Mouse (Mus musculus) MEL (cell line): Measurements from ENCODE around the gene Vill.

Experiments used
- CHD2 ChIP-seq: IDR thresholded peaks from 2 replicates; pipeline ENCODE4 v1.6.1; 2011; ENCODE audit warnings: low read length, improper control_type of control experiment
- CTCF ChIP-seq, 3 experiments: IDR thresholded peaks in 2 of 3; conservative IDR thresholded peaks in 1 of 3; 2 replicates each; pipeline ENCODE4 v1.5.1; 2011 to 2012; ENCODE audit warnings: low read length in 3 of 3, low read depth in 2 of 3, mild to moderate bottlenecking in 2 of 3, improper control_type of control experiment in 1 of 3, inconsistent platforms in 1 of 3, mixed read lengths in 1 of 3, moderate library complexity in 1 of 3; ENCODE audit not compliant: control insufficient read depth in 1 of 3, insufficient read depth in 1 of 3, poor library complexity in 1 of 3, severe bottlenecking in 1 of 3
- JUND ChIP-seq: IDR thresholded peaks from 2 replicates; pipeline ENCODE4 v1.6.1; 2011; ENCODE audit warnings: low read depth, mild to moderate bottlenecking, improper control_type of control experiment, low read length
- MAFK ChIP-seq: IDR thresholded peaks from 2 replicates; pipeline ENCODE4 v1.6.1; 2011; ENCODE audit warnings: low read depth, mild to moderate bottlenecking, low read length, improper control_type of control experiment, borderline replicate concordance
- MAX ChIP-seq: IDR thresholded peaks from 2 replicates; pipeline ENCODE4 v1.6.1; 2011; ENCODE audit warnings: low read length, improper control_type of control experiment
- MEF2A ChIP-seq: IDR thresholded peaks from 2 replicates; pipeline ENCODE4 v1.6.1; 2014; ENCODE audit warnings: low read depth, mild to moderate bottlenecking, inconsistent platforms, low read length, improper control_type of control experiment; ENCODE audit not compliant: poor library complexity, insufficient replicate concordance, severe bottlenecking; ENCODE audit errors: extremely low read depth
- NELFE ChIP-seq: IDR thresholded peaks from 2 replicates; pipeline ENCODE4 v1.6.1; 2011; ENCODE audit warnings: low read depth, low read length, improper control_type of control experiment
- POLR2A ChIP-seq, 2 experiments: IDR thresholded peaks; 2 replicates each; pipeline ENCODE4 v1.6.1; 2011 to 2012; ENCODE audit warnings: low read length in 2 of 2, mild to moderate bottlenecking in 2 of 2, control low read depth in 1 of 2, improper control_type of control experiment in 1 of 2, low read depth in 1 of 2, moderate library complexity in 1 of 2; ENCODE audit not compliant: control insufficient read depth in 1 of 2, insufficient read depth in 1 of 2, poor library complexity in 1 of 2
- RAD21 ChIP-seq: IDR thresholded peaks from 2 replicates; pipeline ENCODE4 v1.6.1; 2011; ENCODE audit warnings: mild to moderate bottlenecking, low read depth, low read length, improper control_type of control experiment
- SMC3 ChIP-seq: IDR thresholded peaks from 2 replicates; pipeline ENCODE4 v1.6.1; 2011; ENCODE audit warnings: low read depth, low read length, improper control_type of control experiment
- TBP ChIP-seq: IDR thresholded peaks from 2 replicates; pipeline ENCODE4 v1.8.0; 2011; ENCODE audit warnings: low read depth, low read length, improper control_type of control experiment
- USF1 ChIP-seq: IDR thresholded peaks from 2 replicates; pipeline ENCODE4 v1.6.1; 2014; ENCODE audit warnings: low read depth, mild to moderate bottlenecking, inconsistent platforms, low read length, improper control_type of control experiment, moderate library complexity
- USF2 ChIP-seq, 2 experiments: IDR thresholded peaks; 2 replicates each; pipeline ENCODE4 v1.6.1; 2011 to 2012; ENCODE audit warnings: improper control_type of control experiment in 2 of 2, low read length in 2 of 2, borderline replicate concordance in 1 of 2, inconsistent platforms in 1 of 2, low read depth in 1 of 2, mild to moderate bottlenecking in 1 of 2; ENCODE audit not compliant: insufficient read depth in 1 of 2
- ZC3H11A ChIP-seq: IDR thresholded peaks from 2 replicates; pipeline ENCODE4 v1.6.1; 2012; ENCODE audit warnings: low read depth, mild to moderate bottlenecking, inconsistent platforms, low read length, improper control_type of control experiment

GRCm38 (mm10) chr9:119040101-119040775 is 12.3 kb upstream of the Vill start:
- TF ChIP-seq CTCF (IDR thresholded peaks at IDR 0.05 in 2 of 3, conservative IDR thresholded peaks at IDR 0.05 in 1 of 3; ENCODE audit: control insufficient read depth in 1 of 3, insufficient read depth in 1 of 3, low read depth in 2 of 3, low read length in 3 of 3, poor library complexity in 1 of 3, severe bottlenecking in 1 of 3) (no peak), USF1 (no peak), JUND (no peak), SMC3 (no peak), NELFE (no peak), MEF2A (no peak), MAFK (no peak), MAX (no peak), POLR2A (IDR thresholded peaks at IDR 0.05; ENCODE audit: control insufficient read depth in 1 of 2, insufficient read depth in 1 of 2, low read depth in 1 of 2, low read length in 2 of 2, poor library complexity in 1 of 2) (no peak), RAD21 (no peak), ZC3H11A (no peak), TBP (no peak), USF2 (IDR thresholded peaks at IDR 0.05; ENCODE audit: borderline replicate concordance in 1 of 2, insufficient read depth in 1 of 2, low read depth in 1 of 2, low read length in 2 of 2) (no peak), CHD2 (no peak)
